Mouse (Mus musculus) neural tube, embryonic 12.5 days (tissue): ENCODE measurements at regions not wholly inside any gene's neighbourhood (a gene's known extent, or its start where the extent isn't known, plus 50 kb on each side); places are given as distances from the start of the nearest gene placed in this dataset.

Experiments
- ATAC-seq: fragments of 200-750 bp; cut with Nextera tagmentation; 2 replicates; pipeline ENCODE4 v1.8.0; 2017; ENCODE audit warnings: low read depth, mild to moderate bottlenecking, moderate TSS enrichment, moderate library complexity; ENCODE audit not compliant: low FRiP score
- H3K27ac ChIP-seq: fragments of 300-500 bp; sonication (generic); 2 replicates; pipeline ENCODE4 v1.5.1; 2016
- H3K27me3 ChIP-seq: fragments of 300-500 bp; sonication (generic); replicated peaks from 2 replicates; pipeline ENCODE4 v1.6.1; 2016; ENCODE audit warnings: mild to moderate bottlenecking
- H3K36me3 ChIP-seq: fragments of 300-500 bp; sonication (generic); 2 replicates; pipeline ENCODE4 v1.6.1; 2016; ENCODE audit warnings: mild to moderate bottlenecking
- H3K4me1 ChIP-seq: fragments of 300-500 bp; sonication (generic); 2 replicates; pipeline ENCODE4 v1.6.1; 2016
- H3K4me2 ChIP-seq: fragments of 300-500 bp; sonication (generic); replicated peaks from 2 replicates; pipeline ENCODE4 v1.6.1; 2016; ENCODE audit warnings: mild to moderate bottlenecking
- H3K4me3 ChIP-seq: fragments of 300-500 bp; sonication (generic); 2 replicates; pipeline ENCODE4 v1.5.1; 2016
- H3K9ac ChIP-seq: fragments of 300-500 bp; sonication (generic); 2 replicates; pipeline ENCODE4 v1.6.1; 2016; ENCODE audit warnings: mild to moderate bottlenecking
- H3K9me3 ChIP-seq: fragments of 300-500 bp; sonication (generic); 2 replicates; pipeline ENCODE4 v1.6.1; 2016; ENCODE audit warnings: mild to moderate bottlenecking
- WGBS: fragments of 180-500 bp; shearing (Covaris S2); methylation state at CpG from one replicate; pipeline ENCODE4 v1.1.7; 2016; 5-methylcytosine and 5-hydroxymethylcytosine counted together

- 56% methylated on average over 7 of the region's 7 CpGs for WGBS
- H3K36me3 ChIP-seq = no peaks in the 10 kb centered on the region
- H3K4me2 ChIP-seq = no peak overlapping the region
- H3K9me3 ChIP-seq = no peaks in the 10 kb centered on the region
- H3K4me1 ChIP-seq = no peaks in the 10 kb centered on the region
- no peak for ATAC-seq
- H3K9ac ChIP-seq = no peak overlapping the region
- no peak overlapping the region for H3K4me3 ChIP-seq
- H3K27ac ChIP-seq = no peak overlapping the region
- H3K27me3 ChIP-seq = no peaks in the 10 kb centered on the region
Measured at GRCm38 (mm10) chr10:116645631-116646030, 64.3 kb upstream of the Cnot2 start.

GRCm38 (mm10) chr10:116645108-116645507, 63.8 kb upstream of the Cnot2 start:
- H3K4me3 ChIP-seq = no peak overlapping the region
- no peak overlapping the region for H3K9ac ChIP-seq
- no peaks in the 10 kb centered on the region for H3K36me3 ChIP-seq
- H3K4me1 ChIP-seq = no peaks in the 10 kb centered on the region
- H3K4me2 ChIP-seq = no peak overlapping the region
- no peaks in the 10 kb centered on the region for H3K9me3 ChIP-seq
- no peaks in the 10 kb centered on the region for H3K27me3 ChIP-seq
- H3K27ac ChIP-seq = no peak overlapping the region
- no peak for ATAC-seq
- 84% methylated on average over 9 of the region's 9 CpGs for WGBS
